Mouse (Mus musculus) kidney, adult 2 months (tissue): ENCODE results near the gene Slc2a13. TPM values are rescaled to one million over a fixed set of nuclear protein-coding genes. Genes with fewer than 3 reads are reported as not detected.

ENCODE experiments used
- DNase-seq: peaks from one replicate; pipeline ENCODE4 v3.0.0; 2021
- H3K27ac ChIP-seq: fragments of 200-500 bp; 2 replicates; pipeline ENCODE4 v1.5.1; 2012; ENCODE audit warnings: low read depth, low read length, control low read depth, inconsistent platforms; ENCODE audit not compliant: insufficient read depth
- H3K27me3 ChIP-seq: fragments of 200-500 bp; replicated peaks from 2 replicates; pipeline ENCODE4 v1.6.1; 2012; ENCODE audit warnings: mild to moderate bottlenecking, moderate library complexity, low read length, inconsistent platforms; ENCODE audit not compliant: control insufficient read depth, insufficient read depth
- H3K36me3 ChIP-seq: fragments of 200-500 bp; 2 replicates; pipeline ENCODE4 v1.6.1; 2012; ENCODE audit warnings: mild to moderate bottlenecking, moderate library complexity, low read length, inconsistent platforms; ENCODE audit not compliant: control insufficient read depth, insufficient read depth
- H3K4me1 ChIP-seq: fragments of 200-500 bp; 2 replicates; pipeline ENCODE4 v1.6.1; 2011; ENCODE audit warnings: low read length; ENCODE audit not compliant: control insufficient read depth, insufficient read depth
- H3K4me3 ChIP-seq: fragments of 200-500 bp; 2 replicates; pipeline ENCODE4 v1.5.1; 2011; ENCODE audit warnings: mild to moderate bottlenecking, low read depth, low read length, control low read depth; ENCODE audit not compliant: insufficient read depth
- CTCF ChIP-seq: fragments of 200-500 bp; conservative IDR thresholded peaks from 2 replicates; pipeline ENCODE4 v1.5.1; 2011; ENCODE audit warnings: low read depth, mild to moderate bottlenecking, control low read depth, low read length, moderate library complexity, mixed read lengths; ENCODE audit not compliant: insufficient read depth, insufficient read length
- POLR2A ChIP-seq: fragments of 200-500 bp; IDR thresholded peaks from one replicate; pipeline ENCODE4 v1.6.1; 2011; ENCODE audit warnings: low read depth, low read length, control low read depth
- WGBS: fragments of 180-500 bp; shearing (Covaris S2); methylation state at CpG from one replicate; pipeline ENCODE4 v1.1.7; 2018; 5-methylcytosine and 5-hydroxymethylcytosine counted together
- polyA plus RNA-seq: library from polyadenylated mRNA; depleted of rRNA; stranded (reverse); fragments of >200 nt; gene quantifications from 2 replicates; pipeline ENCODE4 v1.2.3, GENCODE M21; 2012

The Slc2a13 gene
- polyA plus RNA-seq, 1 experiment = 1.5 TPM

- WGBS = 79% methylated on average over 11 of the region's 11 CpGs
- H3K27me3 ChIP-seq = no peaks in the 10 kb centered on the region
- no peaks in the 10 kb centered on the region for H3K4me1 ChIP-seq
- no peak overlapping the region for H3K27ac ChIP-seq
- no peak overlapping the region for H3K4me3 ChIP-seq
- DNase-seq = no peak
- H3K36me3 ChIP-seq = no peaks in the 10 kb centered on the region
- TF ChIP-seq CTCF (no peak), POLR2A (no peak)
Observed at GRCm38 (mm10) chr15:91369736-91370449, 203.2 kb downstream of the Slc2a13 start.

- Histone ChIP-seq H3K27ac (no peak overlapping the region; the same call in 1 of the 2 replicates), H3K4me1 (no peaks in the 10 kb centered on the region; the same call in 1 of the 2 replicates), H3K4me3 (no peak overlapping the region), H3K36me3 (no peaks in the 10 kb centered on the region), H3K27me3 (no peaks in the 10 kb centered on the region; the same call in 1 of the 2 replicates)
- DNase-seq = no peak
- WGBS = 57% methylated on average over 2 of the region's 2 CpGs
- TF ChIP-seq POLR2A (no peak), CTCF (no peak)
Observed at GRCm38 (mm10) chr15:91360495-91360894, 212.6 kb downstream of the Slc2a13 start.

- no peaks in the 10 kb centered on the region for H3K27me3 ChIP-seq
- no peaks in the 10 kb centered on the region for H3K36me3 ChIP-seq
- no peak overlapping the region for H3K4me3 ChIP-seq
- no peak overlapping the region for H3K27ac ChIP-seq
- TF ChIP-seq POLR2A (no peak), CTCF (no peak)
- 77% methylated on average over 7 of the region's 7 CpGs for WGBS
- no peaks in the 10 kb centered on the region for H3K4me1 ChIP-seq
- DNase-seq = no peak
Observed at GRCm38 (mm10) chr15:91351006-91351405, 222.1 kb downstream of the Slc2a13 start.

- no peak overlapping the region for H3K27ac ChIP-seq
- no peaks in the 10 kb centered on the region for H3K27me3 ChIP-seq
- no peaks in the 10 kb centered on the region for H3K36me3 ChIP-seq
- no peak for DNase-seq
- no peaks in the 10 kb centered on the region for H3K4me1 ChIP-seq
- H3K4me3 ChIP-seq = no peak overlapping the region
- TF ChIP-seq POLR2A (no peak), CTCF (peak; percentile 36; the same call in 1 of the 2 replicates)
- WGBS = 96% methylated on average over 1 of the region's 1 CpGs
Observed at GRCm38 (mm10) chr15:91338350-91338749, 234.7 kb downstream of the Slc2a13 start.

GRCm38 (mm10) chr15:91334416-91334900 is 238.6 kb downstream of the Slc2a13 start:
- Histone ChIP-seq H3K4me3 (no peak overlapping the region), H3K36me3 (no peaks in the 10 kb centered on the region), H3K27me3 (no peaks in the 10 kb centered on the region), H3K4me1 (no peaks in the 10 kb centered on the region), H3K27ac (no peak overlapping the region)
- WGBS = 82% methylated on average over 6 of the region's 6 CpGs
- TF ChIP-seq POLR2A (no peak), CTCF (no peak)
- no peak for DNase-seq

GRCm38 (mm10) chr15:91327748-91328147 is 245.3 kb downstream of the Slc2a13 start:
- DNase-seq = no peak
- 71% methylated on average over 3 of the region's 3 CpGs for WGBS
- TF ChIP-seq CTCF (no peak), POLR2A (no peak)

GRCm38 (mm10) chr15:91327023-91327422 is 246.0 kb downstream of the Slc2a13 start:
- 65% methylated on average over 4 of the region's 4 CpGs for WGBS
- Histone ChIP-seq H3K4me1 (no peaks in the 10 kb centered on the region), H3K4me3 (no peak overlapping the region), H3K36me3 (no peaks in the 10 kb centered on the region), H3K27me3 (no peaks in the 10 kb centered on the region), H3K27ac (no peak overlapping the region)
- DNase-seq = no peak
- TF ChIP-seq CTCF (no peak), POLR2A (no peak)

More at GRCm38 (mm10) chr15:91327748-91328147, 245.3 kb downstream of the Slc2a13 start:
- Histone ChIP-seq H3K27me3 (no peaks in the 10 kb centered on the region), H3K4me3 (no peak overlapping the region), H3K27ac (no peak overlapping the region), H3K36me3 (no peaks in the 10 kb centered on the region), H3K4me1 (no peaks in the 10 kb centered on the region)
